Mouse (Mus musculus) CH12.LX (cell line): ENCODE results near the gene Unc119b. TPM values are rescaled to one million over a fixed set of nuclear protein-coding genes. Genes with fewer than 3 reads are reported as not detected.

Experiments
- DNase-seq: peaks from one replicate; pipeline ENCODE4 v3.0.0-alpha.2; 2013; ENCODE audit errors: extremely low read depth
- H3K27ac ChIP-seq: 2 replicates; pipeline ENCODE4 v1.5.1; 2012; ENCODE audit warnings: low read depth, mild to moderate bottlenecking, control low read depth, moderate library complexity; ENCODE audit not compliant: insufficient read depth
- H3K27me3 ChIP-seq: replicated peaks from 2 replicates; pipeline ENCODE3; 2012; ENCODE audit warnings: inconsistent platforms
- H3K36me3 ChIP-seq, 2 experiments: replicated peaks in 1 of 2; 2 replicates each; pipeline versions ENCODE3 to v1.6.1; 2012; ENCODE audit warnings: inconsistent platforms in 1 of 2, low read length in 1 of 2, mild to moderate bottlenecking in 1 of 2, mixed read lengths in 1 of 2, moderate library complexity in 1 of 2; ENCODE audit not compliant: control insufficient read depth in 1 of 2, insufficient read depth in 1 of 2
- H3K4me1 ChIP-seq, 2 experiments: 2 replicates each; pipeline ENCODE4 v1.6.1; 2012; ENCODE audit warnings: inconsistent platforms in 1 of 2, moderate library complexity in 1 of 2; ENCODE audit not compliant: insufficient read depth in 2 of 2, control insufficient read depth in 1 of 2
- H3K4me2 ChIP-seq: 2 replicates; pipeline ENCODE4 v1.6.1; 2012; ENCODE audit warnings: low read depth, mild to moderate bottlenecking, control low read depth; ENCODE audit not compliant: poor library complexity, insufficient read depth, severe bottlenecking
- H3K4me3 ChIP-seq, 3 experiments: fragments of 150-350 bp in 1 of 3; sonication (generic) in 1 of 3; replicated peaks in 1 of 3; 2 replicates each; pipeline versions ENCODE3 to v1.5.1; 2011 to 2012; ENCODE audit warnings: low read depth in 2 of 3, low read length in 2 of 3, mild to moderate bottlenecking in 2 of 3, moderate library complexity in 2 of 3, control low read depth in 1 of 3, improper control_type of control experiment in 1 of 3, inconsistent platforms in 1 of 3, mixed read lengths in 1 of 3; ENCODE audit not compliant: poor library complexity in 1 of 3
- H3K79me2 ChIP-seq: replicated peaks from 2 replicates; pipeline ENCODE4 v1.6.1; 2012; ENCODE audit warnings: mild to moderate bottlenecking, moderate library complexity; ENCODE audit not compliant: control insufficient read depth, poor library complexity, insufficient read depth, severe bottlenecking; ENCODE audit errors: extremely low read depth
- H3K9ac ChIP-seq: 2 replicates; pipeline ENCODE4 v1.6.1; 2012; ENCODE audit warnings: low read depth, mild to moderate bottlenecking, control low read depth, moderate library complexity; ENCODE audit not compliant: insufficient read depth
- H3K9me3 ChIP-seq: replicated peaks from 2 replicates; pipeline ENCODE3; 2012; ENCODE audit warnings: low read length, inconsistent platforms, mixed read lengths
- CHD2 ChIP-seq: IDR thresholded peaks from 2 replicates; pipeline ENCODE4 v1.6.1; 2011; ENCODE audit warnings: low read length, improper control_type of control experiment
- E2F4 ChIP-seq: IDR thresholded peaks from 2 replicates; pipeline ENCODE4 v1.6.1; 2011; ENCODE audit warnings: low read depth, low read length, improper control_type of control experiment; ENCODE audit not compliant: insufficient replicate concordance
- GABPA ChIP-seq: IDR thresholded peaks from 2 replicates; pipeline ENCODE4 v1.6.1; 2012; ENCODE audit warnings: low read depth, low read length, improper control_type of control experiment, inconsistent platforms; ENCODE audit not compliant: insufficient replicate concordance
- IRF4 ChIP-seq: IDR thresholded peaks from 2 replicates; pipeline ENCODE4 v1.6.1; 2014; ENCODE audit warnings: low read depth, mild to moderate bottlenecking, inconsistent platforms, low read length, improper control_type of control experiment
- KAT2A ChIP-seq: IDR thresholded peaks from 2 replicates; pipeline ENCODE4 v1.6.1; 2012; ENCODE audit warnings: low read length, improper control_type of control experiment, inconsistent platforms; ENCODE audit not compliant: insufficient replicate concordance
- MAFK ChIP-seq: IDR thresholded peaks from 2 replicates; pipeline ENCODE4 v1.6.1; 2011; ENCODE audit warnings: low read length, improper control_type of control experiment; ENCODE audit not compliant: insufficient replicate concordance
- PAX5 ChIP-seq: IDR thresholded peaks from 2 replicates; pipeline ENCODE4 v1.6.1; 2012; ENCODE audit warnings: low read length, inconsistent platforms, mixed read lengths
- POLR2A ChIP-seq: IDR thresholded peaks from 2 replicates; pipeline ENCODE4 v1.6.1; 2011; ENCODE audit warnings: low read depth, mild to moderate bottlenecking, improper control_type of control experiment, low read length
- SIN3A ChIP-seq: IDR thresholded peaks from 2 replicates; pipeline ENCODE4 v1.6.1; 2012; ENCODE audit warnings: low read length, improper control_type of control experiment, inconsistent platforms
- UBTF ChIP-seq: IDR thresholded peaks from 2 replicates; pipeline ENCODE4 v1.6.1; 2012; ENCODE audit warnings: low read depth, mild to moderate bottlenecking, inconsistent platforms, low read length, improper control_type of control experiment, moderate library complexity
- USF2 ChIP-seq: conservative IDR thresholded peaks from 2 replicates; pipeline ENCODE4 v1.6.1; 2011; ENCODE audit warnings: low read depth, low read length, improper control_type of control experiment
- ZC3H11A ChIP-seq: IDR thresholded peaks from 2 replicates; pipeline ENCODE4 v1.6.1; 2012; ENCODE audit warnings: low read depth, mild to moderate bottlenecking, inconsistent platforms, low read length, improper control_type of control experiment
- ZKSCAN1 ChIP-seq: IDR thresholded peaks from 2 replicates; pipeline ENCODE4 v1.6.1; 2012; ENCODE audit warnings: low read depth, inconsistent platforms, low read length, improper control_type of control experiment, borderline replicate concordance
- dilution Hi-C: fragments of 300-500 bp; cut with MboI; formaldehyde crosslinking; loops from 2 replicates; pipeline ENCODE4 v1.14.3; 2020; ENCODE audit warnings: low sequenced_read_pairs; ENCODE audit not compliant: extremely low pct_unique_long_range_greater_than_20kb, extremely low pct_ligation_motif_present
- in situ Hi-C: fragments of 300-500 bp; cut with MboI; formaldehyde crosslinking; loops from 3 replicates; pipeline ENCODE4 v1.14.3; 2019; ENCODE audit warnings: low sequenced_read_pairs, low pct_ligation_motif_present, low pct_unique_long_range_greater_than_20kb, mixed read lengths
- polyA plus RNA-seq: library from polyadenylated mRNA; unstranded; fragments of >175 nt; gene quantifications from 2 replicates; pipeline ENCODE4 v1.2.1, GENCODE M21; 2012; ENCODE audit warnings: low read depth; ENCODE audit not compliant: insufficient read length
- total RNA-seq, 2 experiments: library from RNA; depleted of rRNA; stranded (reverse); fragments of 300-350 nt in 1 of 2; fragments of >200 nt in 1 of 2; gene quantifications; 2 replicates each; pipeline ENCODE4 v1.2.3; 2012 to 2014

Unc119b gene
- total and polyA plus RNA-seq, 3 experiments: 13.3 to 22.6 (median 18.4) TPM

- in situ Hi-C loops: no loop called here
- Histone ChIP-seq H3K9me3 (no peaks in the 10 kb centered on the region), H3K27ac (0 out of 2 replicates have a peak overlapping the region, but pooled peaks have one; percentile 39), H3K27me3 (no peaks in the 10 kb centered on the region), H3K4me3 (peak overlapping the region; percentile 24 to 98 (median 88)), H3K9ac (peak overlapping the region; percentile 95), H3K36me3 (peaks cover 15 to 41% of the 10 kb centered on the region in 2 experiments), H3K79me2 (peaks cover 60% of the 10 kb centered on the region)
- dilution Hi-C loops: no loop called here
- no peak for TF ChIP-seq ZKSCAN1
- TF ChIP-seq E2F4: no peak
- no peak for TF ChIP-seq ZC3H11A
- TF ChIP-seq CHD2: no peak
- no peak for TF ChIP-seq KAT2A
- TF ChIP-seq SIN3A: peak; percentile 37; the same call in 1 of the 2 replicates
- TF ChIP-seq GABPA: no peak
- no peak for TF ChIP-seq UBTF
- TF ChIP-seq IRF4: no peak
- no peak for TF ChIP-seq PAX5
- TF ChIP-seq USF2: no peak
- peak; percentile 81 for TF ChIP-seq MAFK
- TF ChIP-seq, all 38 proteins: peak for 2
- peaks cover 16 to 61% of the 10 kb centered on the region in 2 experiments for H3K4me1 ChIP-seq
- DNase-seq: peak; percentile 51
- H3K4me2 ChIP-seq: peak overlapping the region; percentile 94
These were observed 21.1 kb upstream of the Unc119b start for GRCm38 (mm10) chr5:115155831-115156230.

- no peak for DNase-seq
- peaks cover 60% of the 10 kb centered on the region for H3K79me2 ChIP-seq
- peaks cover 21 to 48% of the 10 kb centered on the region in 2 experiments for H3K36me3 ChIP-seq
- H3K4me3 ChIP-seq: peak overlapping the region in 2 of 3 experiments; percentile 24 to 98
- peaks cover 3% of the 10 kb centered on the region for H3K9me3 ChIP-seq
- TF ChIP-seq POLR2A (peak; percentile 11; the same call in 1 of the 2 replicates), ZKSCAN1 (no peak)
- no peaks in the 10 kb centered on the region for H3K27me3 ChIP-seq
- H3K4me2 ChIP-seq: peak overlapping the region; percentile 94
- in situ Hi-C loops (no loop called here), dilution Hi-C loops (no loop called here)
- H3K9ac ChIP-seq: peak overlapping the region; percentile 95
- H3K4me1 ChIP-seq: peaks cover 13 to 54% of the 10 kb centered on the region in 2 experiments
- no peak overlapping the region for H3K27ac ChIP-seq
These were observed 20.4 kb upstream of the Unc119b start for GRCm38 (mm10) chr5:115155156-115155631.
